Mouse (Mus musculus): ENCODE data around the gene Olfr1246.
A peak's percentile ranks its signal among the peaks of the same experiment; 100 is the strongest.
"Not testable (repeated sequence)": the region's sequence is repeated elsewhere in the genome, so short reads cannot be mapped to it uniquely, and the experiment has no call there.

Olfr1246 gene

DNA sequence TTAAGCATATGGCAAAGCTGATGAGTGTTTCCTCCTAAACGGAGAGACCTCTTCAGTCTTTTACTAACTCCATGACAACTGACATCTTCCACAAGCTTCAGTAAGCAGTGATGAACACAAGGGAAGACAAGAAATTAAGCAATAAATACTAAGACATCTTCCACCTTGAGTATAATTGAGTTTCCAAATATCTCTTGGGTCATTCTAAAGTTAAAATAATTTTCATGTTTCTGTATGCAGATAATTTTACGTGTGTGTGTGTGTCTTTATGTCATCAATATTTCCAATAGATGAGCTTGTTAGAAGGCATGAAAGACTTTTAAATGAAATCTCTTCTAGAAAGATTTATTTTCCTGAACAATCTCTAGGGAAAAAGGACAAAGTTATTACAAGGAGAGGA, at the start of gene Olfr1246:
TSS of gene Olfr1246 (minus strand) at position 101 of the 400 bp plus-strand sequence.
- no peak for DNase-seq (ENCODE audit: low read depth)

DNA sequence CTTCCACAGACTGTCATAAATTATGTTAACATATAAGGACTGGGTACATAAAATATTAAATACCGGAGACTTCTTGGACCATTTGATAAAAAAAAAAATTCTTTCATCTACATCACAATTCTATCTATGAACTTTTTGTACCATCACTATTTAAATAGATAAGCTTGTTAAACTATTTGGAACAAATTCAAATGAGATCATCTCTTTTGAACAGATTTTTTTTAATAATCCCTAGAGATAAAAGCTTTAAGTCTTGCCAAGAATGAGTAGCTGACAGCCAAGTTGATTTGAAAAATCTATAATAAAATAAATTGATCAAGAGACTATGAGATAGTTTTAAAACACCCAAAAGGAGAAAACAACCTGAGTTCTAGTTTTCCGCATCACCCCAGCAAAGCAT, 41.9 kb upstream of the Olfr1246 start, which contains the start of gene Olfr1249:
TSS of gene Olfr1249 (minus strand) at position 101 of the 400 bp plus-strand sequence.
- DNase-seq (ENCODE audit: low read depth) = no peak

DNA sequence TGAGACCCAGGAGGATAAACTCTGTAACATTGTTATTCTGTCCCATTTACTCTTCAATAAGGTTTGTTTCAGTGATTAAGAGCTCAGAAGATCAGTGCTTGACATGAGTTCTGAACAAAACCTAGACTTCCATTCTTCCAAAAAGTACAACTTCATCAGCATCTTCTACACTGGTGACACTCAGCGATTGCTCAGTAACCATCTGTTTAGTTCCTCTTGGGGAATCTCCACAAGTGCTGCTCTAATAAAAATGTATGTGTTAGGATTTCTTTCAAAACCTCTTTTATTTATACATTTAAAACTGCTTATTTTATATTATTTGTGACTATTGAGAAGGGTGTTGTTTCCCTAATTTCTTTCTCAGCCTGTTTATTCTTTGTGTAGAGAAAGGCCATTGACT, 25.2 kb upstream of the Olfr1246 start, which contains the start of gene Olfr1248:
TSS of gene Olfr1248 (minus strand) at position 101 of the 400 bp plus-strand sequence.
- DNase-seq (ENCODE audit: low read depth) = not testable (repeated sequence)

DNA sequence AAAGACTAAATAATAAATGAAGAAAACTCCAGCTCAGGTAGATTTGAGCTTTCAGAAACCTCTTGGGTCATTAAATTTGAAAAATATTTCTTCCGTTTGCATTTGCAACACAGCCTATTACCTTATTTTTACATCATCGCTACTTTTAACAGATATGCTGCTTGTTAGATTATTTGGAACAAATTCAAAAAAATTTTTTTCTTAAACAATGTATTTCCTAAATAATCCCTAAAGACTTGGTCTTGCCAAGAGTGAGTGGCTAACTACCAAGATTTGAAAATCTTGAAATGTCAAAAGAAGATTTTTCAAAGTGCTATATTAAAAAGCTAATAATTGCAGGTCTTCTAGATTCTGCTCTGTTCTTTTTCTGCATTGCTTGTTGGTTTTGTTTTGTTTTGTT, 21.1 kb upstream of the Olfr1246 start, which contains the start of gene Olfr1247:
TSS of gene Olfr1247 (minus strand) at position 101 of the 400 bp plus-strand sequence.
- no peak for DNase-seq (ENCODE audit: low read depth)

DNA sequence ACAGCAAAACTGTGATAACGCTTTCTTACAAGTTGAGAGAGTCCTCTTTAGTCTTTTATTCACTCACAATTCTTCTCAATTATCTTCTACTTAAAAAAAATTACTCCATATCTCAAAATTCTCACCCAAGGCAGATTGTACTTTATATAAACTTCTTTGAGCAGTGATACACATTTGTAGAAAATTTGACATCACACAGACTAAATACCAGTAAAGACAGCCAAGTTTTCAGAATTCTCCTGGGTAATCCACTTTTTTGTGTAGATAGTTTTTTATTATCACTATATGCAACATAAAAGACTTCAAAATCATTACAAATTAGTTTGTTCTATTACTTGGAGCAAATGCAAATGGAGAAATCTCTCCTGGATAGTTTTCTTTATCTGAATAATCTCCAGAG, 14.6 kb downstream of the Olfr1246 start, which contains the start of gene Olfr1245:
TSS of gene Olfr1245 (minus strand) at position 101 of the 400 bp plus-strand sequence.
- no peak for DNase-seq (ENCODE audit: low read depth)

DNA sequence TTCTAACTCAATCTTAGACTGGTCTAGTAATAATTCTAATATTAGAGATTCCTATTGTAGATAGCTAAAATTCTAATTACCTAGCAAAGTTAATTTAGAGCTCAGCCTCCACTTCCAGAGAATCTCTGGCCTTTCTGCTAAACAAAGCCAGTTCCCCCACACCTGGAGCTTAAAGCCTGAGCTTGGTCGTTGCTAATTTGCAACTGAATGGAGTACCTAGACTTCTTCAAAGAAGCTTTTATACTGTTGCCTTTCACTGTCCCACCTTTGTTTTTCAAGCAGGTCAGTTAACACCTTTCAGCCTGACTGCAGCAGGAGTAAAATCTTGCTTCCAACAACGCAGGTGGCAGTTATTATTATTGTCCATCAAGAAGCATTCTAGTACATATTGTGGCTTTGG, 30.3 kb downstream of the Olfr1246 start:
- not testable (repeated sequence) for DNase-seq (ENCODE audit: low read depth)

DNA sequence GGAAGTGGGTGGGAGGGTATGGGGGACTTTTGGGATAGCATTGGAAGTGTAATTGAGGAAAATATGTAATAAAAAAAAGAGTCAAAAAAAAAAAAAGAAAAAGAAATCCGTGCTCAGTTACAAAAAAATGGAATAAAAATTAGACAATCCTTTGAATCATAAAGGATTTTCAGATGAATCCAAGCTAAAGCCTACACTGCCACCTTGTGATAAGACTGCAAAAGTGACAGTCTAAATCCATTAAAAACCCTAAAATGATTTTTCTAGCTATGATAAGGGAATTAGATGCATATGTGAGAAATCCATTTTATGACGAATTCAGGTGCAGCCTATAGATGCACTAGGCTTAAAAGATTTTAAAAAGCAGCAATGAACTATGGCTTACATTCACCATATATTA, 48.4 kb downstream of the Olfr1246 start:
- DNase-seq (ENCODE audit: low read depth) = peak; percentile 60

DNA sequence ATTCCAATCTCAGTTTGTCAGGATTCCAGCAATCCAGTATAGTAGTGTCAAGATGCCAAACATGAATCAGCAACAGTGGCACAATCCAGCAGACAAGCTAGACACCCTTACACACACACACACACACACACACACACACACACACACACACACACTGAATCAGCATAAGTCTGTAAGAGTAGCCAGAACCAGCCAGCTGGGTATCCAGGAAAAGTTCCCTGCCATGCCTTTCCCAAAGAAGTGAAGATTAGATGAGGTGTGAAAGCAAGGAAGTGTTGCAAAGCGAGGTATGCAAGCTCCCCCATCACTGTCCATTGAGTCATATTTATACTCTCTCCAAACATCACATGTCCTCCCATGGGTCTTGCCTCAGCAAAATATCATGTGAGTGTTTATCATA, 53.0 kb downstream of the Olfr1246 start:
- peak; percentile 58 for DNase-seq (ENCODE audit: low read depth)
